Mouse (Mus musculus) 3134 (cell line): ENCODE results near the gene Gpx4.

Experiments used
- DNase-seq: peaks from one replicate; pipeline ENCODE4 v3.0.0-alpha.2; 2011; ENCODE audit warnings: low spot score; ENCODE audit not compliant: insufficient read length; ENCODE audit errors: extremely low read depth

Gpx4 gene

DNA sequence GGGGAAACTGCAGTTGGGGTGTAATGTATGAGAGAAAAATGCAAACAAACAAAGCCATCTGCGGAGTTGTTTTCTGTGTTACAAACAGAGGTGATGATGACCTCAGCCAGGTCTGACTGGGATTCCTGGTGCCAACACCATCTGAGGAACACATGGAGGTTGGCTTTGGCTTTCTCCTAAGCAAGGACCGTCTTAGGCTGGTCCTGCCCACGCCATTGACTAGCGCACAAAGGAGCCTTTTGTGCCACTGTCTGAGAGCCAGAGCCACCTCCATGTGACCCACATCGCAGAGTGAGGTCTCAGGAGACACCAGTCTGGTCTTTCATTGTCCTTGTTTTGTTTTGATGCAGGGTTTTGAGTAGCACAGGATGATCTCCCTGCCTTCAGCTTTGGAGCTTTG lies 1.4 kb downstream of the Gpx4 start:
- DNase-seq: no peak

DNA sequence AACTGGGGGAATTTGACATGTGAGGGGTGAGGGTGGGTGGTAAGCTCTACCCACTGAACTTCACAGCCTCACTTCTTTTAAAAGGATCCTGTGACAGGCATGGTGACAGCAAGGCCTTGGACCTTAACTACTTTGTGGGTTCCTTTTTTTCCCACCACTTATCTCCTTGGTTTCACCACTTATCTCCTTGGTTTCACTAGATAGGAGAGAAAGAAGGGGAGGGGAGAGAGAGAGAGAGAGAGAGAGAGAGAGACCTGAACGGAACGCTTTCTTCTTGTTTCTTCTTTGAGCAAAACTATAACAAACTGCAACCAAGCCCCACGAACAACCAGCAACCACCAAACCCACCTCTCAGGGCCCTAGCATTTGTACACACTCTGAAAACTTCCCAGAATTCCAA lies 1.9 kb downstream of the Gpx4 start:
- no peak for DNase-seq

DNA sequence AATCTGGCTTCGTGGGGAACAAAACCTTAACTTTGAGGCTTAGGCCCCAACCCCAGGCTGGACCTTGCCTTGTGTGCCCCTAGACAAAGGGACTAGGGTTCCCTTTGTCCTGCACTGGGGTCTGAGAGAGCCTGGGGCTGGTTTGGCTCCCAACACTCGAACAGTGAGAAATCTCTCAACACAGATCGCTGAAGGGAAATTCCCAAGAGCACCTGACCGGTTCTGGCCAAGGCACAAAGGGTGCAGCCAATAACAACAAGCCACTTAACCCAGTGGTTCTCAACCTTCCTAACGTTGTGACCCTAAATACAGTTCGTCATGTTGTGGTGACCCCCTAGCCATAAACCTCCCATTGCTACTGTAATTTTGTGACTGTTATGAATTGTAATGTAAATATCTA lies 3.3 kb downstream of the Gpx4 start:
- DNase-seq: no peak

DNA sequence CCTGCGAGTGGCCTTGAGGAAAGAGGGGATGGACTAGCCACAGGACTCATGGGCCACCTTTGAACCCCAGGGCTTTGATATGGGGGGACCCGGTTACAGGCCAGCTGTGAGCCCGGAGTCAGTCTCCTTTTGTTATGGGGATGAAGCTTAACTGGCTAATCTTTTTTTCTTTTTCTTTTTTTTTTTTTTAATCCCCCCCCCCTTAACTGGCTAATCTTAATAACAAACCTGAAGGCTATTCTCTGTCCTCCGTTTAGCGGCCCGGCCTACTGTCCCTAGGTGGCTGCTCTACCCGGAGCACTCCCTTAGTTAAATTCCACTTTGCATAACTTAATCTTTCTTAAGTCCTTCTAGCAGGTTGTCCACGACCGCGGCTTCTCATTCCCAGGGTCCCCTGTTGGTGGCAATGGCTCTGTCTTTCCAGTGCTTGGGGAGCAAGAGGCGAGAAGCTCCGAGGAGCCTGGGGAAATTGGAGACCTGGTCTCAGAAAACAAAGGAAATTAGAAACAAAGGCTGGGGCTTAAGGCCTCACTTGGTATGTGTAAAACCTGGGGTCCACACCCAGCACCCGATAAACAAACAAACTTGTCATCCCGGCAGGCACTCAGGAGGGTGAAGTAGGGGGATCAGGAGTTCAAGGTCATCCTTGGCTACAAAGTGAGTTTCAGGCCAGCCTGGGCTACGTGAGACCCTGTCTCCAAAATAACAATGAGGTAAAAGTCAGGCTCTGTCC lies 4.1 kb downstream of the Gpx4 start:
- DNase-seq: no peak

DNA sequence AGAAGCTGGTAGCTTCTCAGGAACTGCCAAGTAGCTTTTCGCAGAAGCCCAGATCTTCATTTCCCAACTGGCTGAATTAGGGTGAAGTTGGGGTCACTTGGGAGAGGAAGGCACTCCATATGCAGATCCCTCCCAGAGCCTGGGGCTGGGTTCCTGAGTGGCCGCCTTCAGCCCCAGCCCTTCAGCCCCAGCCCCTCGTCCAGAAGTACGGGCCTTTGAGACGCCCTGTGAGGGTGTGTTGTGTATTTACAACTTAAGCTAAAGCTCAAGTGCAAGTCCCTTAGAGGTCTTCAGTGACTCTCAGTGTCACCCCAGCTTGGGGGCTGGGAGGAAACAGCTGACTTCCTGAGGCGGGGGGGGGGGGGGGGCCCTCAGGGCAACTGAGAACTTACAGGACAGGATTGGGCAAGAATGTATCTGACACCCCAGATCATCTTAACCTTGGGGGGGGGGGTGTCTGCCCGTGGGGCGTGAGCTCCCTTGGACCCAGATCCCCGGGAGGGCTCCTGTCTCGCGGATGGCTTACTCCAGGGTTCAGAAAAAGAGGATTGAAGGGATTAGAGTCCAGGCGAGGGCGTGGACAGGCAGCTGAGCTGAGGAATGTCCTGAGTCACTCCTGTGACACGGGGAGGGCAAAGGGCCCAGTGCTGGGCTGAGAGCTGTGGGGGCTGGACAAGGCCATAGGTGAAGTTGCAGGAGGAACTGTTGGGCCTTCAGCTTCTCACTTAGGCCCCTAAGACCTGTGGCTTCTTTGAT lies 4.8 kb downstream of the Gpx4 start:
- DNase-seq: peak; percentile 87

DNA sequence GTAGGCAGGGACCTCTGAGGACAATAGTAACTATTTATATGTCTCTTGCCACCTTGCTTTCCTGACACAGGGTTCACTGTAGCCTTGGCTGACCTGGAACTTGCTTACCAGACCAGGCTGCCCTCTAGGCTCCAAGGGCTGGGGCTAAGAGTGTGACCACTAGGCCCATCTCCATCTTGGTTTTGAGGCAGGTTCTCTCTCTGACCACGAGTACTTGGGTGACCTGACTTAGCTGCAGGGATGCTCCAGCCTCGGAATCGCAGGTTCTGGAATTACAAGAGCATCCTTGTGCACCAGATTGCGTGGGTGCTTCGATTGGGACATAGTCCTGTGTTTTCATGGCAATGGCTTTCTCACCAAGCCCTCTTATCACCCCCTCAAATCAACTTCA lies 5.4 kb downstream of the Gpx4 start:
- no peak for DNase-seq

DNA sequence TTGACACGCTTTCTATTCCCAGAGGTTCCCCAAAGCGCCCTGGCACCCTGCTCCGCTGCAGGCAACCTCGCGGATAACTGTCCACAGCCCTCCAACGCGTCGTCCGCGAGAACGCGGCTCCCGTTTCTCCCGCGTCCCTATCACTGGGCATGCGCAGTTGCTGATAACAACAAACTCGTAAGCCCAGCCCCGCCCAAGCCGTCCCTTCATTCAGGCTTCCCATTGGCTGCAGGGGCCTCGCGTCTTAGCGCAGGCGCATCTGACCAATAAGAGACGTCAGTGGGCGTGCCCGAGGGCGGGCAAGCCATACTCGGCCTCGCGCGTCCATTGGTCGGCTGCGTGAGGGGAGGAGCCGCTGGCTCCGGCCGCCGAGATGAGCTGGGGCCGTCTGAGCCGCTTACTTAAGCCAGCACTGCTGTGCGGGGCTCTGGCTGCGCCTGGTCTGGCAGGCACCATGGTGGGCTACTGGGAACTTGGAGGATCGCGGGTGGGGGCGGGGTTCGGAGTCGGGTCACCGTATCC lies 6.4 kb downstream of the Gpx4 start:
- peak; percentile 100 for DNase-seq

DNA sequence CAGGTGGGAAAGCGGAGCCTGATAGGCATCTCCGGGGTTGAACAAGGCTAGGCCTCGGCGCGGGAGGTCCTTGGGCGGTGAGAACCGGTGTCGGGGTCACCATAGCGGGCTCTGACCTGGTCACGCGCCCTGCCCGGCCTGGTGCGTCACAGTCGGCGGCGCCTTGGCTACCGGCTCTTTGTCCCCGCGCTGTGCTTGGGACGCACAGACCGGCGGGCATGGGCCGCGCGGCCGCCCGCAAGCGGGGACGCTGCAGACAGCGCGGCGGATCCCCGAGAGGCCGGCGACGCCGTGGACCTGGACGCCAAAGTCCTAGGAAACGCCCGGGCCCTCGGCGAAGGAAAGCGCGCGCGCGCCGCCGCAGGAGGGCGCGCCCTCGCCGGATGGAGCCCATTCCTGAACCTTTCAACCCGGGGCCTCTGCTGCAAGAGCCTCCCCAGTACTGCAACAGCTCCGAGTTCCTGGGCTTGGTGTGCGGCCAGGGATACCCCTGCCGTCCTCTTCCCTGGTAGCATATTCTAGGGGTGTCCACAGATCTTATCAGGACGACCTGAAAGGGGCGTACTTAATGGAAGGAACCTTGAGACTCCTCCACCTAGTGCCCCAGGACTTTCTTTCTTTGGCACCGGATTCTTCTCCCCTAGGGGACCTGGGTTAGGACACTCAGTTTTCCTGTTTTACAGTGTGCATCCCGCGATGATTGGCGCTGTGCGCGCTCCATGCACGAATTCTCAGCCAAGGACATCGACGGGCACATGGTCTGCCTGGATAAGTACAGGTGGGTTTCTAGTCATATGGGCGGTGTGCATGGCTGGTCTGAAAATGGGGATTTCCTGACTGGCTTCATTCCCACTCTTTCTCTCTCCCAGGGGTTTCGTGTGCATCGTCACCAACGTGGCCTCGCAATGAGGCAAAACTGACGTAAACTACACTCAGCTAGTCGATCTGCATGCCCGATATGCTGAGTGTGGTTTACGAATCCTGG lies 7.2 kb downstream of the Gpx4 start:
- DNase-seq: peak; percentile 85

DNA sequence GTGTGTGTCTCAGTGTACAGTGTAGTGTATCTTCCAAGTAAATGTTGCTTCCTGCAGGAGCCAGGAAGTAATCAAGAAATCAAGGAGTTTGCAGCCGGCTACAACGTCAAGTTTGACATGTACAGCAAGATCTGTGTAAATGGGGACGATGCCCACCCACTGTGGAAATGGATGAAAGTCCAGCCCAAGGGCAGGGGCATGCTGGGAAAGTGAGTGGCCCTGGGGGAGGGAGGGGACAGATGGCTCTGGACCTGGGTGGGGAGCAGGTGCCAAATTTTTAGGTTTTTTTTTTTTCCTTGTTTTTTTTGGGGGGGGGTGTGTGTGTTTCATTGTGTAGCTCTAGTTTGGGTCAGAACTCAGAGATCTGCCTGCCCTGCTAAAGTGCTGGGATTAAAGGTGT lies 7.9 kb downstream of the Gpx4 start:
- peak; percentile 49 for DNase-seq

DNA sequence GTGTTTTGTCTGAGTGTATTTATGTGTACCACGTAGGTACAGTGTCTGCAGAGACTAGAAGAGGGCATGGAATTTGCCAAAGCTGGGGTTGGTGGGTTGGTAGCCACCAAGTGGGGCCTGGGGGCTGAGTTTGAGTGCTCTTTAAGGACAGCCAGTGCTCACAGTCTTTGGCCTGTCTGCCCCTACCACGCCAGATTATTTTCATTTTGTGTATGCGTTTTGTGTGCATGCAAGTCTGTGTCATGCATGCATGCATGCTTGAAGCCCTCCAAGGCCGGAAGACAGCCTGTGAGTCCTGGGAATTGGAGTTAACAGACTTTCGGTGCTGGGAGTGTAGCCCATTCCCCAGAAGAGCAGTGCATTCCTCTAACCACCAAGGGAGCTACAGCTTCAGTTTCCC lies 8.4 kb downstream of the Gpx4 start:
- DNase-seq: no peak

DNA sequence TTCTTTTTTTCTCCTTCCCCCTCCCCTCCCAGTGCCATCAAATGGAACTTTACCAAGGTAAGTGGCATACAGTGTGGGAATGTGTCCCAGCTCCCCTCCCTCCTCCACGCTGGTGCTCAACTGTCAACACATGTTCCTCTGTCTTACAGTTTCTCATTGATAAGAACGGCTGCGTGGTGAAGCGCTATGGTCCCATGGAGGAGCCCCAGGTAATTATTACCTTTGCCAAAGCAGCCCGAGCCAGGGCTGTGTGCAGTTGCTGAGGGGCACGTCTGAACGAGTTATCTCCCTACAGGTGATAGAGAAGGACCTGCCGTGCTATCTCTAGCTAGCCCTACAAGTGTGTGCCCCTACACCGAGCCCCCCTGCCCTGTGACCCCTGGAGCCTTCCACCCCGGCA lies 8.9 kb downstream of the Gpx4 start:
- DNase-seq: no peak

DNA sequence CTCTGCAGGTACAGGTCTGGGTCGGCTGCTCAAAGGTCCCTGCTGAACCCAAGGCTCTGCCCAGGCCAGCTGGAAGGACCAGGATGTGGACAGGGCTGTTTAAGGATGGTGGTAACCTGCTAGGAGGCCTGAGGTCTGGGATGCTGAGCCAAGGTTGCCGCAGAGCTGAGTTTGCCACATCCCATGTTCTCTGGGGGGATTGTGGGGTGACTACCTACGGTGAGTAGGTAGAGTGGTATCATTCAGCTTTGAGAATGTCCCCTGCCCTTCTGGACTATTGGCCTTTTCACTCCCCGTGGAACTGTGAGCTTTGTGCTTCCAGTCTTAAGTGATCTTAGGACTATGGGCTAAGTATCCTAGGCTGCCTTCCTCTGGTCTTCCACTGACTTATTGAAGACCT lies 9.5 kb downstream of the Gpx4 start:
- no peak for DNase-seq

DNA sequence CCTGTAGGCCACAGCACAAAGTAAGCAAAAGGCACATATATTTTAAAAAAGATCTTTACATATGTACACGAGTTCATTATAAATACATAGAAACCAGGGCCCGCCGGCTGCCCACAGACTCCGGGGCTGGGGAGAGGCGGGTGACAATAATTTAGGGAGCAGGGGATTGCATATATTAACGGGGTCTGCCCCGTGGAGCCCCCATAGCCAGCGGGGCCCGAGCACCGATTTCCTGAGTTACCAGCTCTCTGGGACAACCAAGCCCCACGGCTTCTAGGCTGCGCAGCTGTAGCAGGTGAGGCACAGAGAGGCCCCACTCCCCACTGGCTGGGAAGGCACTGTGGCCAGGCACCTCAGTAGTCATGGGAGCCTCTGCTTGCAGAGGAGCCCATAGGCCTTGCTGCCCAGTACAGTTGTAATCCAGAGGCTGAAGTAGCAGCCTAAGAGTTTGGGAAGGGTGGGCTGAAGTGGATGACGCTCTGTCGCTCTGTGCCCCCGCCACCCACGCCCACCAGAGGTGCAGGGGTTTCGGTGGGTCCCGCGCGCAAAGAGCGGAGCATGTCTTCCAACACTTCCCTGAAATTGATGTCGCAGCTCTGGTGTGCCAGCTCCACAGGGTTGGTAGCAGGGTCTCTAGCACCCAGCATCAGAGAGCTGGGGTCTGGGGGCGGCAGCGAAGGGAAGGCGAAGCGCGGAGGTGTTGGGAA lies 10.2 kb downstream of the Gpx4 start:
- peak; percentile 51 for DNase-seq

DNA sequence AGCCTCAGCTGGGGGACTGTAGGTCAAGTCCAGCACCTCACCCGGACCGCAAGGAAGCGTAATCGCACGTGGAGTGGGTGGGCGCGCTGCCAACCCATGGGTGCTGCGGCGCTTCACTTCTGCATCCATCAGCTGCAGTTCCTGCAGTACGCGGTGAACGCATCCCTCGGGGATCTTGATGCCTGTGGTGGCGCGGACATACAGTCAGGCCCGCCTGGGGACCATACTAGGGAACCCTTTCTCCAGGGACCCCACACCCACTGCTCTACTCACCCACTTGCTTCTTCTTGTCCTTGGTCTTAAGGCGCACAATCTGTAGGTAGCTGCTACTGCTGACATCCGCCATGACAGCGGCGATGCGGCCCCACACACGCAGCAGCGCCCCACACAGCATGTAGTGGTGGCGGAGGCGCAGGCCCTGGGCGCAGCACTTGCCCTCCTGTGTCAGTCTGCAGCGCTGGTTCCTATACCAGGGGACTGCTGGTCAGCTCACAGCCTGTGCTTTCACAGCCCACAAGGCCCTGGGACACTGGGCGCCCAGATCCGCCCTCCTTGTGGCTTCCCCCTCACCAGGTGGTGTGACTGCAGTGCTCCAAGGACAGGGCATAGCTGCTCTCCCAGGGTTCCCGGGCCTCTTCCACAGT lies 10.8 kb downstream of the Gpx4 start:
- DNase-seq: peak; percentile 55

DNA sequence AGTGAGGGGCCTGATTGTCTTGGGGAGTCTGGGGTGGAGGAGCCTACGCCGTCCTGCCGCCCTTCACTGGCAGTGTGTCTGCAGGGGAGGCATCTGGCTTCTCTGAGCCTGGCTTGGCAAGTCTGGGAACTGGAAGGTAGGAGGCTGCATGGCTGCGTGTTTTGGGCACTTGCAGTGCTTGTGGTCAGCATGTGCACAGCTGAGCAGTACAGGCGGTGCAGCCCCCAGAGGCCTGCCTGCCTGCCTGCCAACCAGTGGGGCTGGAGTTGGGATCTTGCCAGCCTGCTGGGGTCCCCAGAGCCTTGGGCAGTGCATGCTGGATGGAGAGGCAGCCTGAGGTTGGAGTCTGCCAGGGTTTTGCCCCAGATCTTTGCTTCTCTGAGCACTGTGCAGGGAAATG lies 16.1 kb downstream of the Gpx4 start:
- no peak for DNase-seq

DNA sequence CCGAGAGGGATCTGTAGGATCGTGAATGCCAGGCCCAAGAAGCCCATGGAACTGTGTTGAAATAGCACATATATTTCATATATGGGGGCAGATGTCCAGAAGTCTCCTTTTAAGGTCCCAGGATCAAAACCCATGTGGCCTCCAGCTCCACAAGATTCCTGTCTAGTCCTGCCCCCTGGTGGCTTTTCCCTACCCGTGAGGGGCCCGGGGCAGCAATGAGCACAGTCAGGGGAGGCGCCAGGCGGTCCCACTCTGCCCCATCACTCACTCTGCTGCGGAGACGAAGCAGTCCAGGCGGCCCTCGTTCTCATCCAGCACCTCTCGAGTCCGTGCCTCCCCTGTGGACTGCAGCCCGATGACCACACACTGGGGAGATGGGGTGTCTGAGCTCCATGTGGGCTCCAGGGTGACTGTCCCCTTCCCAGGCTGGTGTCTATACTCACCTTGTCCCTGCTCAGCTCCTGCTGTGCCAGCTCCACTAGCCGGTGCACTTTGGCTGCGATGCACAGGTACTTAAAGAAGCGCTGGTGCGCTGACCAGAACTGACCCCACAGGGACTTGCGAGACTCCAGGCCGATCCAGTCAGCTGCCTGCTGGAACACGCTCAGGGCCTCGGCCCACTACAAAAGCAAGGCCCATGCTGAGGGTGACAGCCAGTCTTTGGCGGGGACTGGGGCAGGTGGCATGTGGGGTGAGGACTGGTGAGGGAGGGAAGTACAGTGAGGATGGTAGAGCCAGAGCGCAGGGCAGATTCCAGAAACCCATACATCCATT lies 17.1 kb downstream of the Gpx4 start:
- DNase-seq: no peak

DNA sequence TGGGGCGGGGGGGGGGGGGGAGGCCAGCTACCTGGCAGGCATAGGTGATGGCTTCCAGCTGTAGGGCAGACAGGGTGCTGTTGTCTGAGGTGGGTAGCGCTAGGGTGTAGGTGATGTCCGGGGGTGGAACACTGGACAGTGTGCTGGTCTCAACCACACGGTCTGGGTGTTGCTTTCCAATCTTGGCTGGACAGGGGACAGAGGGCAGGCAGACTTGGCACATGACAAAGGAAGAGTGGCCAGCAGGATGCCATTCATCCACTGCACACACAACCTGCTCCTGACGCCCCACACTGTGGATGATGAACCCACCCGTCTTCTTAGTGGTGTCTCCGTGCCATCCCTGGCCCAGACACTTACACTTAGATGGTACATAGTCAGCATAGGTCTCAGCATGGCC lies 22.3 kb downstream of the Gpx4 start:
- DNase-seq: no peak

DNA sequence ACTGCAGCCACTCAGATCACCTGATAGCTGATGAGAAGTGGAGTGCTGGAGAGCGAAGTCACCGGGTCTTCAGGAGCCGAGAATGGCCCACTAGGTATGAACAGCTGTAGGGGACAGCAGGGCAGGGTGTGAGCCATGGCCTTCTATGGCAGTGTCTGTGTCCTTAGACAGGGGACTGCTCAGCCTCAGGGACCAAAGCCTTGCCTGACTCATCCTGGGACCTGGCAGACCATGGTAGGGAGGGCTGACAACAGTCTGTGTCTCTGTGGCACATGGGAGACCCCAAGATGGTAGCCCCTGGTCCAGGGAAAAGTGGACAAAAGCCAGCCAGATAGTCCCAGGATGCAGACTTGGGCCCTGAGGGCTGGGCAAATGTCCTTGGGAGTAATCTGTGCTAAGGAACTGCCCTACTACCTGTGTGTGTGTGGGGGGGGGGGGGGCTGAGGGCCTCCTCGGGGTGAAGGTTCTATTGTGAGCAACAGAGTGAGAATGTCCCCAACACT lies 23.0 kb downstream of the Gpx4 start:
- DNase-seq: no peak
